Mouse (Mus musculus) left cerebral cortex, adult 18-20 months (tissue): ENCODE measurements around the gene Golt1a. TPM values are rescaled to one million over a fixed set of nuclear protein-coding genes. Genes with fewer than 3 reads are reported as not detected.
A peak's percentile ranks its signal among the peaks of the same experiment; 100 is the strongest.

Experiments used
- DNase-seq, 2 experiments: peaks; one replicate each; pipeline ENCODE4 v3.0.0; 2021 to 2022; ENCODE audit warnings: low spot score in 2 of 2, mixed read lengths in 1 of 2
- long read RNA-seq, 2 experiments: library from polyadenylated mRNA; stranded (forward); transcript quantifications; one replicate each; pipeline ENCODE4 v2.0.0; 2021
- total RNA-seq, 2 experiments: library from RNA; stranded (reverse); gene quantifications; 2 replicates each; pipeline ENCODE4 v1.2.3; 2021

The Golt1a gene
- total RNA-seq, result 1 to 10 TPM in 1 of 2 experiments, not detected in 1; 1.1 TPM
- long read RNA-seq, experiment 1, partial matches to known transcripts, result 0 of 1 reads
- long read RNA-seq, experiment 1, other reads (novel, unspliced or antisense), result 1 of 1 reads
- long read RNA-seq, experiment 2, partial matches to known transcripts, result 0 of 1 reads
- long read RNA-seq, experiment 2, other reads (novel, unspliced or antisense), result 1 of 1 reads

GRCm38 (mm10) chr1:133309652-133310267, at the start of gene Golt1a:
TSS of gene Golt1a (plus strand) at chr1:133309800.
- no peak for DNase-seq

GRCm38 (mm10) chr1:133262628-133263027, 47.0 kb upstream of the Golt1a start:
- no peak for DNase-seq

GRCm38 (mm10) chr1:133263134-133263533, 46.5 kb upstream of the Golt1a start:
- DNase-seq, result no peak

GRCm38 (mm10) chr1:133264367-133264766, 45.2 kb upstream of the Golt1a start:
- no peak for DNase-seq

GRCm38 (mm10) chr1:133265114-133265766, 44.4 kb upstream of the Golt1a start:
- DNase-seq, result no peak

GRCm38 (mm10) chr1:133267094-133267493, 42.5 kb upstream of the Golt1a start:
- DNase-seq, result no peak

- peak in 1 of 2 experiments; percentile 47 for DNase-seq
Observed at GRCm38 (mm10) chr1:133267813-133268492, 41.6 kb upstream of the Golt1a start.

GRCm38 (mm10) chr1:133268503-133268902, 41.1 kb upstream of the Golt1a start:
- no peak for DNase-seq

GRCm38 (mm10) chr1:133270336-133270735, 39.3 kb upstream of the Golt1a start:
- DNase-seq, result no peak

GRCm38 (mm10) chr1:133274163-133274562, 35.4 kb upstream of the Golt1a start:
- DNase-seq, result no peak

- DNase-seq, result no peak
Observed at GRCm38 (mm10) chr1:133276983-133277382, 32.6 kb upstream of the Golt1a start.

- no peak for DNase-seq
Observed at GRCm38 (mm10) chr1:133278539-133278938, 31.1 kb upstream of the Golt1a start.

- DNase-seq, result no peak
Observed at GRCm38 (mm10) chr1:133278946-133279631, 30.5 kb upstream of the Golt1a start.

- DNase-seq, result peak; percentile 61 to 63
Observed at GRCm38 (mm10) chr1:133279632-133280093, 29.9 kb upstream of the Golt1a start.

GRCm38 (mm10) chr1:133280537-133280936, 29.1 kb upstream of the Golt1a start:
- no peak for DNase-seq

GRCm38 (mm10) chr1:133285907-133286306, 23.7 kb upstream of the Golt1a start:
- no peak for DNase-seq

GRCm38 (mm10) chr1:133287051-133287450, 22.5 kb upstream of the Golt1a start:
- DNase-seq, result peak; percentile 58 to 66

GRCm38 (mm10) chr1:133287880-133288279, 21.7 kb upstream of the Golt1a start:
- no peak for DNase-seq

- no peak for DNase-seq
Observed at GRCm38 (mm10) chr1:133291888-133292287, 17.7 kb upstream of the Golt1a start.

- no peak for DNase-seq
Observed at GRCm38 (mm10) chr1:133292608-133293007, 17.0 kb upstream of the Golt1a start.

GRCm38 (mm10) chr1:133296376-133296775, 13.2 kb upstream of the Golt1a start:
- no peak for DNase-seq
